Comparison of ENCODE assay signal across 11 mouse cellular contexts in genomic region chr17:10529329-10529955, GRCm38 (mm10).
DNase-seq lines count a peak whose midpoint lies in the region; ATAC-seq lines count a peak whose summit lies in the region.
"Had no signal": no experiment of that assay in that cellular context is flagged by ENCODE, and none has a peak within 500 bp of the region (broad histone marks: within the 10 kb centered on the region; RNA-seq: fewer than 3 reads in every experiment).

No protein-coding gene starts in this region.

- ATAC-seq in kidney, embryonic 16.5 days (ENCODE audit: low FRiP score, low TSS enrichment), result no peak; the same call in 1 of the 2 replicates
- ATAC-seq in neural tube, embryonic 15.5 days (ENCODE audit: low FRiP score), result 0 out of 2 replicates have a peak, but pooled peaks have one; percentile 24

- H3K4me1 ChIP-seq in kidney, embryonic 16.5 days (ENCODE audit: insufficient read depth, low read length), result no peaks in the 10 kb centered on the region
- H3K4me1 ChIP-seq in neural tube, embryonic 15.5 days, result peaks cover 18% of the 10 kb centered on the region
- H3K4me1 ChIP-seq: limb, embryonic 10.5 days had no signal

- 45% methylated on average over 3 of the region's 3 CpGs for WGBS in kidney, embryonic 16.5 days
- 75% methylated on average over 3 of the region's 3 CpGs for WGBS in neural tube, embryonic 15.5 days

- DNase-seq in kidney, postnatal 10 days, result peak; percentile 38
- no peak for DNase-seq in neural tube, embryonic 10.5 days (ENCODE audit: extremely low spot score, low spot score)
- DNase-seq in WW6 (ENCODE audit: low read depth, low spot score), result peak; percentile 11
- DNase-seq in gastrocnemius, postnatal 25 days, result peak; percentile 19
- DNase-seq in spleen, adult 12 weeks (ENCODE audit: low spot score), result no peak

- no peaks in the 10 kb centered on the region for H3K27me3 ChIP-seq in kidney, embryonic 16.5 days (ENCODE audit: insufficient read depth, low read length)
- H3K27me3 ChIP-seq in neural tube, embryonic 15.5 days (replicated peaks), result no peaks in the 10 kb centered on the region
- H3K27me3 ChIP-seq: hindbrain, embryonic 15.5 days had no signal

- no peaks in the 10 kb centered on the region for H3K9me3 ChIP-seq in kidney, embryonic 16.5 days (ENCODE audit: low read length)
- no peaks in the 10 kb centered on the region for H3K9me3 ChIP-seq in neural tube, embryonic 15.5 days (replicated peaks)
- H3K9me3 ChIP-seq: hindbrain, embryonic 15.5 days; limb, embryonic 10.5 days had no signal

- no peak overlapping the region for H3K27ac ChIP-seq in kidney, embryonic 16.5 days (ENCODE audit: low read length)
- no peak overlapping the region for H3K27ac ChIP-seq in neural tube, embryonic 15.5 days (replicated peaks)
- H3K27ac ChIP-seq: limb, embryonic 10.5 days had no signal

- H3K9ac ChIP-seq in kidney, embryonic 16.5 days (replicated peaks; ENCODE audit: low read length), result no peak overlapping the region
- H3K9ac ChIP-seq in neural tube, embryonic 15.5 days (replicated peaks), result no peak overlapping the region
- H3K9ac ChIP-seq: hindbrain, embryonic 15.5 days had no signal

- H3K36me3 ChIP-seq in kidney, embryonic 16.5 days (ENCODE audit: insufficient read depth, low read length), result no peaks in the 10 kb centered on the region
- no peaks in the 10 kb centered on the region for H3K36me3 ChIP-seq in neural tube, embryonic 15.5 days
- H3K36me3 ChIP-seq: hindbrain, embryonic 15.5 days; limb, embryonic 10.5 days had no signal

- no peak overlapping the region for H3K4me2 ChIP-seq in kidney, embryonic 16.5 days (replicated peaks; ENCODE audit: low read depth, low read length)
- H3K4me2 ChIP-seq in neural tube, embryonic 15.5 days, result no peak overlapping the region
- H3K4me2 ChIP-seq: heart, embryonic 11.5 days; hindbrain, embryonic 15.5 days had no signal

- no peak overlapping the region for H3K4me3 ChIP-seq in kidney, embryonic 16.5 days (ENCODE audit: low read length)
- no peak overlapping the region for H3K4me3 ChIP-seq in neural tube, embryonic 15.5 days (replicated peaks)
- H3K4me3 ChIP-seq: hindbrain, embryonic 15.5 days; limb, embryonic 10.5 days; myocyte had no signal

Comparison
In these comparisons a context has a peak if more than half of its experiments do, and no peak if none do; other contexts are left out.
1. DNase-seq: peak in kidney, postnatal 10 days (single experiment), WW6 (single experiment) and gastrocnemius, postnatal 25 days (single experiment); none in neural tube, embryonic 10.5 days (single experiment) and spleen, adult 12 weeks (single experiment).